Mouse (Mus musculus) forebrain, embryonic 15.5 days (tissue): ENCODE results near the gene Cxcr2. TPM values are rescaled to one million over a fixed set of nuclear protein-coding genes. Genes with fewer than 3 reads are reported as not detected.

Source experiments
- ATAC-seq: fragments of 200-750 bp; cut with Nextera tagmentation; replicated peaks from 2 replicates; pipeline ENCODE4 v1.8.0; 2017; ENCODE audit warnings: mild to moderate bottlenecking, moderate TSS enrichment, moderate library complexity
- H3K27ac ChIP-seq: fragments of 300-500 bp; sonication (generic); replicated peaks from 2 replicates; pipeline ENCODE4 v1.5.1; 2015; ENCODE audit warnings: mild to moderate bottlenecking, inconsistent platforms
- H3K27me3 ChIP-seq: fragments of 300-500 bp; sonication (generic); 2 replicates; pipeline ENCODE4 v1.6.1; 2015; ENCODE audit warnings: inconsistent platforms
- H3K36me3 ChIP-seq: fragments of 300-500 bp; sonication (generic); 2 replicates; pipeline ENCODE4 v1.6.1; 2015; ENCODE audit warnings: mild to moderate bottlenecking, inconsistent platforms
- H3K4me1 ChIP-seq: fragments of 300-500 bp; sonication (generic); 2 replicates; pipeline ENCODE4 v1.6.1; 2015; ENCODE audit warnings: inconsistent platforms
- H3K4me2 ChIP-seq: fragments of 300-500 bp; sonication (generic); replicated peaks from 2 replicates; pipeline ENCODE4 v1.6.1; 2015; ENCODE audit warnings: mild to moderate bottlenecking, inconsistent platforms
- H3K4me3 ChIP-seq: fragments of 300-500 bp; sonication (generic); 2 replicates; pipeline ENCODE4 v1.5.1; 2015; ENCODE audit warnings: mild to moderate bottlenecking, inconsistent platforms
- H3K9ac ChIP-seq: fragments of 300-500 bp; sonication (generic); replicated peaks from 2 replicates; pipeline ENCODE4 v1.6.1; 2015; ENCODE audit warnings: mild to moderate bottlenecking, inconsistent platforms
- H3K9me3 ChIP-seq: fragments of 300-500 bp; sonication (generic); 2 replicates; pipeline ENCODE4 v1.6.1; 2016; ENCODE audit warnings: inconsistent platforms
- WGBS: fragments of 180-500 bp; shearing (Covaris S2); methylation state at CpG from one replicate; pipeline ENCODE4 v1.1.7; 2015; ENCODE audit warnings: mixed read lengths; 5-methylcytosine and 5-hydroxymethylcytosine counted together
- polyA plus RNA-seq: library from polyadenylated mRNA; unstranded; fragments of >200 nt; fragmentation: Nextera tagmentation; extraction: Ambion mirVana; gene quantifications from 2 replicates; pipeline ENCODE4 v1.2.1, GENCODE M21; 2015

Cxcr2 gene
- polyA plus RNA-seq, 1 experiment from 2014 or later, result 0.13 TPM

DNA sequence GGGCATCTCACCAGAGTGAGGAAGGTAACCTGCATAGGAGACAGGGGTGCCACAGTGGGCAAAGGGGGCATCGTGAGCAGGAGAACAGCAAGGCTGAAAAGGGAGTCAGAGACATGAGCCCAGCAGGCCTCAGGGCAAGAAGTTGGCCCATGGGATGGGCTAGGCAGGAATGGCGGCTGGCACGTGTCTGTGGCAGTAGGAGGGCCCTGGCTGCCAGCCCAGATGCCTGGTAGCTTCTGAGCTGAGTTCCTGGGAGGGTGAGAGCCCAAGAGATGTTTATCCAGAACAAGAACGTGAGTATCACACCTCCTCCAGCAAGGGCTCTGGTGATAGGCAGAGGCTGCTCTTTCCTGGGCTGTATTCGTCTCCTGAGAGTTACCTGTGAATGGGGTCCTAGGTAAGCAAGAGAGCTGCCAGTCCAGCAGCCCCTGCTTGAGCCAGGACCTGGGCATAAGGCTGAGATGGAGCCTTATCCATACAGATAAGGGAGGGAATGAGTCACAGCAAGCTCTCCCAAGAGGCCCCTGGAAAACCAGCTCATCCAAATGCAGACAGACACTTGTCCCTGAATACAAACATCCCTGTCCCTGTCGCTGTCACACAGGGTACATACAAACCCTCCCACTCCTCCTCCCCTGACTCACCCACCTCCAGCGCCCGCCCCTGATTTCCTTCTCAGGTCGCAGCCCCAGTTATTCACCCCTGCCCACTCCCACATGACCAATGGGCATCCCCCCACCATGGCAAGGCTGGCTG, 31.8 kb upstream of the Cxcr2 start:
- Histone ChIP-seq H3K36me3 (no peaks in the 10 kb centered on the region), H3K4me1 (peaks cover 31% of the 10 kb centered on the region), H3K9me3 (no peaks in the 10 kb centered on the region), H3K4me2 (no peak overlapping the region), H3K4me3 (no peak overlapping the region), H3K27me3 (peaks cover 5% of the 10 kb centered on the region; the same call in 1 of the 2 replicates), H3K9ac (no peak overlapping the region), H3K27ac (no peak overlapping the region)
- peak; percentile 42 for ATAC-seq
- whole genome bisulfite sequencing, result 42% methylated on average over 9 of the region's 9 CpGs

DNA sequence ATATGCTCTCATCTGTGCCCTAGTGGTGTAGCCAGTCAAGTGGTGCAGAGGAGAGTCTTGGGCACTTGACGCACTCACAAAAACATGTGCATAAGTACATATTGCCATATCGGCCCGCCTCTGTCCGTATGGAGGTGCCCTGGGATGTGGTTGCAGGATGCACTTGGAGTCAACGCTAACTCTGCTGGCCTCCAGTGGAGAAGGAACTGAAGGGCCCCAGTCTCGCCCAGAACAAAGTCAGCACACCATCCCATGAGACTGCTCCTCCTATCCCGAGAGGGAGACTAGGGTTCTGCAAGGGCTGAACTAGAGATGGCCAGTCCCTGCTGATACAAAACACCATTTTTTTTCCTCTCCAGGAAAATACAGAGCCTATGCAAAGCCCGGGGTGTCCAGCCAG, 30.6 kb upstream of the Cxcr2 start:
- Histone ChIP-seq H3K4me2 (peak overlapping the region; percentile 94; the same call in 1 of the 2 replicates), H3K4me1 (peaks cover 31% of the 10 kb centered on the region), H3K27ac (no peak overlapping the region), H3K36me3 (no peaks in the 10 kb centered on the region), H3K4me3 (0 out of 2 replicates have a peak overlapping the region, but pooled peaks have one; percentile 2), H3K9me3 (no peaks in the 10 kb centered on the region), H3K27me3 (peaks cover 5% of the 10 kb centered on the region; the same call in 1 of the 2 replicates), H3K9ac (no peak overlapping the region)
- WGBS, result 69% methylated on average over 8 of the region's 8 CpGs
- ATAC-seq, result no peak

- Histone ChIP-seq H3K9me3 (no peaks in the 10 kb centered on the region), H3K9ac (peak within 1 kb of the TSS; percentile 44), H3K4me2 (peak within 1 kb of the TSS; percentile 94), H3K36me3 (no peaks in the 10 kb centered on the region), H3K27me3 (peaks cover 5% of the 10 kb centered on the region; the same call in 1 of the 2 replicates), H3K4me1 (peaks cover 27% of the 10 kb centered on the region), H3K27ac (no peak within 1 kb of the TSS), H3K4me3 (peak within 1 kb of the TSS; percentile 51)
- ATAC-seq, result peak; percentile 51
- WGBS, result 2% methylated on average over 84 of the region's 84 CpGs
These were observed 29.5 kb upstream of the Cxcr2 start, which contains the start of gene Tns1 for GRCm38 (mm10) chr1:74124021-74124981. TSS of gene Tns1 (minus strand) at chr1:74124449.

DNA sequence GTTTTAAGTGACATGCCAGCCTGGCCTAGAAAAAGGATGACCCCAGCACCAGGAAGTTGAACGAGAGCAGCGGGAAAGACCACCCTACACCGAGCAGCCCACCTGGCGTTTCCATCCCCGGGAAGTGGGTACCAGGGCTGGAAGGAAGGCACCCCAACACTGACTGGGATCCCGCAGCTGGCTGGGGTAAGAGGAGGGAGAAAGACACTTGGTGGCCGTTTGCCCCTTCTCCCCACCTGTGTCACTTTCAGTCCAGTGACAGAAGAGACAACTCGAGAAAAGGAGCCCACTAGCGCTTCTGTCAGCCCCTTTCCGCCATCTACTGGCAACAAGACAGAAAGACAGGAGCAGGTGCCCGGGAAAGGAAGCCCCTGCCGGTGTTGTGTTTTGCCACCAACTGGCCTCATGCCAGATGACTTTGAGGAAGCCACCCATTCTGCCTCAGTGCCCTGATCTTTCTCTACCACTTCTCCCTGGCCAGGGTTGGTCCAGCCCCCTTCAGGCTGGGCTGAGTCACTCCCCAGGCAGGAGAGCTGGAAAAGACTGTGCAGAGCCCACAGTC, 28.7 kb upstream of the Cxcr2 start, which contains the start of gene Rufy4:
Gene Rufy4, plus strand, starts transcription at position 551 of the 562 bp plus-strand sequence.
- WGBS, result 0% methylated on average over 12 of the region's 12 CpGs
- no peaks in the 10 kb centered on the region for H3K9me3 ChIP-seq
- no peaks in the 10 kb centered on the region for H3K36me3 ChIP-seq
- peak within 1 kb of the TSS; percentile 44 for H3K9ac ChIP-seq
- H3K27me3 ChIP-seq, result peaks cover 5% of the 10 kb centered on the region; the same call in 1 of the 2 replicates
- H3K27ac ChIP-seq, result no peak within 1 kb of the TSS
- peak; percentile 53 for ATAC-seq
- H3K4me2 ChIP-seq, result peak within 1 kb of the TSS; percentile 94
- peaks cover 25% of the 10 kb centered on the region for H3K4me1 ChIP-seq
- peak within 1 kb of the TSS; percentile 51 for H3K4me3 ChIP-seq

DNA sequence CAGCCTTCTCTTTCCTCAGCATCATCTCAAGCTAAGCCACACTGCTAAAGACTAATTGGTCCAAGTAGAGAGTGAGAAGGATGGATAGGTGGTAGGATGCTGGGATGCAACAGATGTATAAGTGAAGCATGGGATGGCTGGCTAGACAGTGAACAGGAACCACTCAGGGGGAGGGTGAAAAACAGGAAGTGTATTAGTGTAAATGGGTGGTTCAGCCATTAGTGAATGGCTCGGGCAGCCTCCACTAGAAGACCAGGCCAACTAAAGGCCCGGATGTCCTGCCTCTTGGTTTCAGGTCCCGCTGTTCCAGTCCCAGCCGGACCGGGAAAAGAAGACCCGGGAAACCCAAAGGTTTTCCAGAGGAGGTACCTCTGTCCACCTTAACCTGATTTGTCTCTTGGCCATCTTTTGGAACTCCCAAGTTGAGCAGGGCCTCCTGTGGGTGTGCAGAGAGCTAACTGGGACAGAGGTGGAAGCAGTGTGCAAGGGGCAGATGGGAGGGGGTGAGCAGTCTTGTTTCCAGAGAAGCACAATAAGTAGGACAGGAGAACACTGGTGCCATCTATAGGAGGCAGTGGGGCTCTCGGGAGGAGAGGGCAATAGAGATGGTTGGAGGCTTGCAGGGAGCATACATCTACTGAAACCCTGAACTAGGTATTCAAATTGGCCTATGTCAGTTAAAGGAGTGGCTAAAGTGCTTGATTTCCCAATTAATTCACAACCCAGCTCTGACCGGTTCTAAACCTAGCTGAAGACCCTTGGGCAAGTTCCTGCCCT, 22.7 kb upstream of the Cxcr2 start:
- no peaks in the 10 kb centered on the region for H3K9me3 ChIP-seq
- H3K4me3 ChIP-seq, result no peak overlapping the region
- WGBS, result 89% methylated on average over 8 of the region's 8 CpGs
- H3K9ac ChIP-seq, result no peak overlapping the region
- no peaks in the 10 kb centered on the region for H3K27me3 ChIP-seq
- no peaks in the 10 kb centered on the region for H3K36me3 ChIP-seq
- ATAC-seq, result no peak
- H3K27ac ChIP-seq, result no peak overlapping the region
- H3K4me1 ChIP-seq, result no peaks in the 10 kb centered on the region
- H3K4me2 ChIP-seq, result no peak overlapping the region

GRCm38 (mm10) chr1:74132011-74132410, 21.8 kb upstream of the Cxcr2 start:
- no peaks in the 10 kb centered on the region for H3K4me1 ChIP-seq
- no peak overlapping the region for H3K27ac ChIP-seq
- no peak overlapping the region for H3K4me2 ChIP-seq
- H3K27me3 ChIP-seq, result no peaks in the 10 kb centered on the region
- H3K9ac ChIP-seq, result no peak overlapping the region
- no peaks in the 10 kb centered on the region for H3K36me3 ChIP-seq
- H3K4me3 ChIP-seq, result no peak overlapping the region
- no peaks in the 10 kb centered on the region for H3K9me3 ChIP-seq
- WGBS, result 79% methylated on average over 3 of the region's 3 CpGs
- no peak for ATAC-seq

GRCm38 (mm10) chr1:74133954-74134353, 19.8 kb upstream of the Cxcr2 start:
- H3K27me3 ChIP-seq, result no peaks in the 10 kb centered on the region
- no peaks in the 10 kb centered on the region for H3K36me3 ChIP-seq
- no peaks in the 10 kb centered on the region for H3K4me1 ChIP-seq
- ATAC-seq, result no peak
- H3K4me2 ChIP-seq, result no peak overlapping the region
- H3K9me3 ChIP-seq, result no peaks in the 10 kb centered on the region
- H3K27ac ChIP-seq, result no peak overlapping the region
- H3K4me3 ChIP-seq, result no peak overlapping the region
- H3K9ac ChIP-seq, result no peak overlapping the region
- 73% methylated on average over 6 of the region's 6 CpGs for WGBS

GRCm38 (mm10) chr1:74135326-74135950, 18.4 kb upstream of the Cxcr2 start:
- Histone ChIP-seq H3K4me3 (no peak overlapping the region), H3K27me3 (no peaks in the 10 kb centered on the region), H3K9me3 (no peaks in the 10 kb centered on the region), H3K9ac (no peak overlapping the region), H3K4me1 (no peaks in the 10 kb centered on the region), H3K27ac (no peak overlapping the region), H3K36me3 (no peaks in the 10 kb centered on the region), H3K4me2 (no peak overlapping the region)
- 80% methylated on average over 6 of the region's 6 CpGs for WGBS
- no peak for ATAC-seq

- no peak overlapping the region for H3K4me2 ChIP-seq
- WGBS, result 53% methylated on average over 3 of the region's 3 CpGs
- H3K27ac ChIP-seq, result no peak overlapping the region
- H3K27me3 ChIP-seq, result no peaks in the 10 kb centered on the region
- no peaks in the 10 kb centered on the region for H3K4me1 ChIP-seq
- no peak for ATAC-seq
- H3K4me3 ChIP-seq, result no peak overlapping the region
- H3K9me3 ChIP-seq, result no peaks in the 10 kb centered on the region
- H3K9ac ChIP-seq, result no peak overlapping the region
- H3K36me3 ChIP-seq, result no peaks in the 10 kb centered on the region
These were observed 14.4 kb upstream of the Cxcr2 start for GRCm38 (mm10) chr1:74139415-74139814.

GRCm38 (mm10) chr1:74141781-74142180, 12.0 kb upstream of the Cxcr2 start:
- Histone ChIP-seq H3K9me3 (no peaks in the 10 kb centered on the region), H3K36me3 (no peaks in the 10 kb centered on the region), H3K4me3 (no peak overlapping the region), H3K4me2 (no peak overlapping the region), H3K9ac (no peak overlapping the region), H3K4me1 (no peaks in the 10 kb centered on the region), H3K27me3 (no peaks in the 10 kb centered on the region), H3K27ac (no peak overlapping the region)
- ATAC-seq, result no peak
- 73% methylated on average over 8 of the region's 8 CpGs for WGBS
